Mouse (Mus musculus): ENCODE data around the gene Kcnmb3.

Kcnmb3 gene

GRCm38 (mm10) chr3:32492097-32493090 lies at the start of gene Kcnmb3:
Gene Kcnmb3, minus strand, starts transcription at chr3:32492231.
- no peak for DNase-seq (ENCODE audit: low spot score in 2 of 2)

- DNase-seq (ENCODE audit: low spot score in 2 of 2): no peak
Measured at GRCm38 (mm10) chr3:32538091-32538490, 46.1 kb upstream of the Kcnmb3 start.

- peak; percentile 52 for DNase-seq (ENCODE audit: low spot score in 2 of 2)
Measured at GRCm38 (mm10) chr3:32537556-32537955, 45.5 kb upstream of the Kcnmb3 start.

- no peak for DNase-seq (ENCODE audit: low spot score in 2 of 2)
Measured at GRCm38 (mm10) chr3:32535692-32536091, 43.7 kb upstream of the Kcnmb3 start.

GRCm38 (mm10) chr3:32530041-32530440 lies 38.0 kb upstream of the Kcnmb3 start:
- no peak for DNase-seq (ENCODE audit: low spot score in 2 of 2)

GRCm38 (mm10) chr3:32529303-32529898 lies 37.4 kb upstream of the Kcnmb3 start, which contains the start of gene Mfn1:
Gene Mfn1, plus strand, starts transcription at chr3:32529465.
- DNase-seq (ENCODE audit: low spot score in 2 of 2): peak; percentile 85 to 95

GRCm38 (mm10) chr3:32527181-32527580 lies 35.1 kb upstream of the Kcnmb3 start:
- DNase-seq (ENCODE audit: low spot score in 2 of 2): no peak

GRCm38 (mm10) chr3:32513528-32513927 lies 21.5 kb upstream of the Kcnmb3 start:
- no peak for DNase-seq (ENCODE audit: low spot score in 2 of 2)

- no peak for DNase-seq (ENCODE audit: low spot score in 2 of 2)
Measured at GRCm38 (mm10) chr3:32512686-32513284, 20.8 kb upstream of the Kcnmb3 start.

- peak in 1 of 2 experiments; percentile 26 for DNase-seq (ENCODE audit: low spot score in 2 of 2)
Measured at GRCm38 (mm10) chr3:32511191-32511550, 19.1 kb upstream of the Kcnmb3 start.

GRCm38 (mm10) chr3:32510375-32511190 lies 18.6 kb upstream of the Kcnmb3 start:
- peak; percentile 86 to 95 for DNase-seq (ENCODE audit: low spot score in 2 of 2)

GRCm38 (mm10) chr3:32509496-32510374 lies 17.7 kb upstream of the Kcnmb3 start, which contains the start of gene Zfp639:
Gene Zfp639, plus strand, starts transcription at chr3:32510259.
- DNase-seq (ENCODE audit: low spot score in 2 of 2): peak in 1 of 2 experiments; percentile 50

- peak in 1 of 2 experiments; percentile 82 for DNase-seq (ENCODE audit: low spot score in 2 of 2)
Measured at GRCm38 (mm10) chr3:32508666-32509324, 16.8 kb upstream of the Kcnmb3 start.

GRCm38 (mm10) chr3:32506366-32507225 lies 14.6 kb upstream of the Kcnmb3 start:
- DNase-seq (ENCODE audit: low spot score in 2 of 2): no peak

- DNase-seq (ENCODE audit: low spot score in 2 of 2): no peak
Measured at GRCm38 (mm10) chr3:32505841-32506240, 13.8 kb upstream of the Kcnmb3 start.

- no peak for DNase-seq (ENCODE audit: low spot score in 2 of 2)
Measured at GRCm38 (mm10) chr3:32500346-32500745, 8.3 kb upstream of the Kcnmb3 start.

- DNase-seq (ENCODE audit: low spot score in 2 of 2): no peak
Measured at GRCm38 (mm10) chr3:32496711-32497070, 4.7 kb upstream of the Kcnmb3 start.

- DNase-seq (ENCODE audit: low spot score in 2 of 2): no peak
Measured at GRCm38 (mm10) chr3:32495856-32496710, 4.1 kb upstream of the Kcnmb3 start.

Data from left cerebral cortex, adult 9 months (tissue).